Mouse (Mus musculus): ENCODE data around the gene Abl2.

GRCm38 (mm10) chr1:156644780-156645523 is 86.4 kb downstream of the Abl2 start:
- TF ChIP-seq TCF12 (IDR thresholded peaks at IDR 0.05; ENCODE audit: insufficient read depth, poor library complexity, severe bottlenecking) (no peak), POLR2A (IDR thresholded peaks at IDR 0.05; ENCODE audit: insufficient read length, low read depth) (no peak), MYOD1 (IDR thresholded peaks at IDR 0.05; ENCODE audit: control insufficient read depth in 1 of 3, insufficient read length in 2 of 3, low read depth in 2 of 3) (no peak), TCF3 (IDR thresholded peaks at IDR 0.05; ENCODE audit: insufficient read length, low read depth) (no peak), MYOG (IDR thresholded peaks at IDR 0.05; ENCODE audit: control insufficient read depth in 1 of 3, insufficient read depth in 1 of 3, insufficient read length in 2 of 3, low read depth in 2 of 3) (no peak)
